Mouse (Mus musculus): ENCODE data around the gene Gm10799. TPM values are rescaled to one million over a fixed set of nuclear protein-coding genes. Genes with fewer than 3 reads are reported as not detected.

The Gm10799 gene
- polyA plus RNA-seq, 1 experiment: not detected

DNA sequence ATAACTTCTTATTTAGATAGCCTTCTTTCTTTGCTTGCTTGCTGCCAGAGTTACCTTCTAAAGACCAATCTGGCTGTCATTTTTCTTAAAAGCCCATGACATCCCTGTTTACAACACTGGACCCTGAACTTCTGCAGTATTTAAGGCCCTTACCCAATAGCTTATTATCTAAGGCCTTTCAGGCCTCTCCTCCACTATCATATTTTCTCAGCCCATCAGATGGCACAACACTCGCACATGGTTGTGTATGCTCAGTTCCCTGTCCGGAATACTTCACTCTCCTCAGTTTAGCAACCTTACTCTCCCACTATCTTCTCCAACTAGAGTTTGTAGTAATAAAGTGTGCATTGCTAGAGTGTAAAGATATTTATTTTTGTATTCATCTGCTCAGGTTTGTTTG lies 39.3 kb downstream of the Gm10799 start:
- no peak overlapping the region for H3K4me3 ChIP-seq (ENCODE audit: insufficient read depth, low read depth, low read length)
- no peak for TF ChIP-seq CTCF (IDR thresholded peaks at IDR 0.05; ENCODE audit: insufficient read depth, low read depth, low read length)
- WGBS: 77% methylated on average over 2 of the region's 2 CpGs

GRCm38 (mm10) chr2:104028139-104028723 lies 40.1 kb downstream of the Gm10799 start, which contains the start of gene 4931422A03Rik:
Gene 4931422A03Rik (minus strand): TSS chr2:104028361.
- WGBS: 2% methylated on average over 32 of the region's 32 CpGs
- TF ChIP-seq POLR2A (IDR thresholded peaks at IDR 0.05; ENCODE audit: insufficient read depth, low read depth, low read length): no peak
- TF ChIP-seq CTCF (IDR thresholded peaks at IDR 0.05; ENCODE audit: insufficient read depth, low read depth, low read length): no peak
- peak within 1 kb of the TSS; percentile 40 for H3K27ac ChIP-seq (ENCODE audit: insufficient read depth, low read depth, low read length)
- H3K4me3 ChIP-seq (ENCODE audit: insufficient read depth, low read depth, low read length): peak within 1 kb of the TSS; percentile 93
- no peaks in the 10 kb centered on the region; the same call in 1 of the 2 replicates for H3K4me1 ChIP-seq (ENCODE audit: control insufficient read depth, insufficient read depth, low read length)

More for the DNA sequence above, 39.3 kb downstream of the Gm10799 start:
- Histone ChIP-seq H3K27ac (ENCODE audit: insufficient read depth, low read depth, low read length) (no peak overlapping the region), H3K4me1 (ENCODE audit: control insufficient read depth, insufficient read depth, low read length) (no peaks in the 10 kb centered on the region; the same call in 1 of the 2 replicates)

GRCm38 (mm10) chr2:104027458-104028138 lies 40.8 kb downstream of the Gm10799 start, which contains the start of gene Fbxo3:
Gene Fbxo3 (plus strand): TSS chr2:104027721.
- H3K4me3 ChIP-seq (ENCODE audit: insufficient read depth, low read depth, low read length): peak within 1 kb of the TSS; percentile 93
- under 1% methylated on average over 43 of the region's 44 CpGs for WGBS
- H3K27ac ChIP-seq (ENCODE audit: insufficient read depth, low read depth, low read length): peak within 1 kb of the TSS; percentile 40
- TF ChIP-seq POLR2A (IDR thresholded peaks at IDR 0.05; ENCODE audit: insufficient read depth, low read depth, low read length) (0 out of 2 replicates have a peak, but pooled peaks have one; percentile 36), CTCF (IDR thresholded peaks at IDR 0.05; ENCODE audit: insufficient read depth, low read depth, low read length) (no peak)
- no peaks in the 10 kb centered on the region; the same call in 1 of the 2 replicates for H3K4me1 ChIP-seq (ENCODE audit: control insufficient read depth, insufficient read depth, low read length)

DNA sequence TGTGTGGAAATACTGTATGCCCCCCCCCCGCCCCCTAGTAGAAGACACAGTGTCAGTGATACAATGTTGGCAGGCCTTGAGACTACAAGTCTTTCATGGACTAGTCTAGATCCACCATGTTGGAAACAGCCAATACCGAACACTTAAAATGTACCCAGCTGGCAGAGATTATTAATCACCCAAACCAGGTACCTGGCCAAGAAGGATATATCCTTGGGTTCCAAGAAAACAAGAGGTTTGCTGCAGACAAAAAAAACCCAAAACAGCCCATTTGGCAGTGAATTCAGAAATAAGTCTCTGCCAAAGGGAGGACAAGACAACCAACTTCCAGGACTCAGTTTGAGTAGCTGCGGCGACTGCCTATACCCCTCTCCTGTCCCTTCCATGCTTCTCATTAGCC lies 43.7 kb downstream of the Gm10799 start:
- Histone ChIP-seq H3K4me1 (ENCODE audit: control insufficient read depth, insufficient read depth, low read length) (no peaks in the 10 kb centered on the region; the same call in 1 of the 2 replicates), H3K27ac (ENCODE audit: insufficient read depth, low read depth, low read length) (no peak overlapping the region), H3K4me3 (ENCODE audit: insufficient read depth, low read depth, low read length) (no peak overlapping the region)
- no peak for TF ChIP-seq CTCF (IDR thresholded peaks at IDR 0.05; ENCODE audit: insufficient read depth, low read depth, low read length)
- TF ChIP-seq POLR2A (IDR thresholded peaks at IDR 0.05; ENCODE audit: insufficient read depth, low read depth, low read length): no peak
- 97% methylated on average over 4 of the region's 4 CpGs for WGBS

DNA sequence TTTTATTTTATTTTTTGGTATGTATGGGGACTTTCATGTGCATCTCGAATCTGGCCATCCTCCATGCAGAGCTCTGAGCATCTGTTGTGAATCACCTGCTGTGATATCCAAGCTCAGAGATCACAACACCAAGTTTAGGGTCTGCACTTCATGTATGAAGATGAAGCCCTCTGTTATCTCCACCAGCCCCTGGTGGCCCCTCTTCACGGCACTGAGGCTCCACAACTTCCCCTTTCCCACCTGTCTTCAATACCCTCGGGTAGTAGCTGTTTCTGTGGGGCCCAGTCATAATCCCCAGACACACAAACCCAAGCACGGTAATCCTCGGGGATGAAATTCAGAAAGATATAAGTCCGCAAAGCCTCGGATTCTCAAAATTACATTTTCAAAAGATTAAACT lies 45.3 kb downstream of the Gm10799 start:
- WGBS: 90% methylated on average over 7 of the region's 7 CpGs
- no peaks in the 10 kb centered on the region; the same call in 1 of the 2 replicates for H3K4me1 ChIP-seq (ENCODE audit: control insufficient read depth, insufficient read depth, low read length)
- TF ChIP-seq POLR2A (IDR thresholded peaks at IDR 0.05; ENCODE audit: insufficient read depth, low read depth, low read length): no peak
- no peak for TF ChIP-seq CTCF (IDR thresholded peaks at IDR 0.05; ENCODE audit: insufficient read depth, low read depth, low read length)

More for the DNA sequence above, 45.3 kb downstream of the Gm10799 start:
- Histone ChIP-seq H3K27ac (ENCODE audit: insufficient read depth, low read depth, low read length) (no peak overlapping the region), H3K4me3 (ENCODE audit: insufficient read depth, low read depth, low read length) (no peak overlapping the region)

Other genes starting within 250 kb of the Gm10799 start
- not detected in 2 replicates for gene Lmo2, start 110.6 kb downstream of the Gm10799 start, polyA plus RNA-seq (2012; ENCODE audit: insufficient read depth, insufficient read length, low replicate concordance, missing spikeins)
- gene Fbxo3, start 40.8 kb downstream of the Gm10799 start, polyA plus RNA-seq (2012; ENCODE audit: insufficient read depth, insufficient read length, low replicate concordance, missing spikeins): not detected in 2 replicates
- not detected in 2 replicates for gene 4931422A03Rik, start 40.2 kb downstream of the Gm10799 start, polyA plus RNA-seq (2012; ENCODE audit: insufficient read depth, insufficient read length, low replicate concordance, missing spikeins)
- not detected in 2 replicates for gene Gm10912, start 2.7 kb downstream of the Gm10799 start, polyA plus RNA-seq (2012; ENCODE audit: insufficient read depth, insufficient read length, low replicate concordance, missing spikeins)
- gene Cd59b, start 1.3 kb upstream of the Gm10799 start, polyA plus RNA-seq (2012; ENCODE audit: insufficient read depth, insufficient read length, low replicate concordance, missing spikeins): not detected in 2 replicates
- gene Cd59a, start 27.3 kb upstream of the Gm10799 start, polyA plus RNA-seq (2012; ENCODE audit: insufficient read depth, insufficient read length, low replicate concordance, missing spikeins): not detected in 2 replicates
- gene A930018P22Rik, start 54.2 kb upstream of the Gm10799 start, polyA plus RNA-seq (2012; ENCODE audit: insufficient read depth, insufficient read length, low replicate concordance, missing spikeins): not detected in 2 replicates